Mouse (Mus musculus) midbrain, embryonic 13.5 days (tissue): Measurements from ENCODE around the gene Sik1. TPM values are rescaled to one million over a fixed set of nuclear protein-coding genes. Genes with fewer than 3 reads are reported as not detected.

Experiments
- ATAC-seq: fragments of 200-750 bp; cut with Nextera tagmentation; 2 replicates; pipeline ENCODE4 v1.8.0; 2017; ENCODE audit warnings: mild to moderate bottlenecking, moderate TSS enrichment, moderate library complexity
- H3K27ac ChIP-seq: fragments of 300-500 bp; sonication (generic); 2 replicates; pipeline ENCODE4 v1.5.1; 2015; ENCODE audit warnings: inconsistent platforms, mild to moderate bottlenecking, moderate library complexity
- H3K27me3 ChIP-seq: fragments of 300-500 bp; sonication (generic); 2 replicates; pipeline ENCODE4 v1.6.1; 2015; ENCODE audit warnings: mild to moderate bottlenecking, inconsistent platforms
- H3K36me3 ChIP-seq: fragments of 300-500 bp; sonication (generic); 2 replicates; pipeline ENCODE4 v1.6.1; 2015; ENCODE audit warnings: mild to moderate bottlenecking, inconsistent platforms
- H3K4me1 ChIP-seq: fragments of 300-500 bp; sonication (generic); replicated peaks from 2 replicates; pipeline ENCODE4 v1.6.1; 2015; ENCODE audit warnings: inconsistent platforms
- H3K4me2 ChIP-seq: fragments of 300-500 bp; sonication (generic); replicated peaks from 2 replicates; pipeline ENCODE4 v1.6.1; 2015; ENCODE audit warnings: moderate library complexity, mild to moderate bottlenecking, inconsistent platforms
- H3K4me3 ChIP-seq: fragments of 300-500 bp; sonication (generic); replicated peaks from 2 replicates; pipeline ENCODE4 v1.5.1; 2015; ENCODE audit warnings: mild to moderate bottlenecking, inconsistent platforms
- H3K9ac ChIP-seq: fragments of 300-500 bp; sonication (generic); replicated peaks from 2 replicates; pipeline ENCODE4 v1.6.1; 2015; ENCODE audit warnings: mild to moderate bottlenecking, inconsistent platforms
- H3K9me3 ChIP-seq: fragments of 300-500 bp; sonication (generic); 2 replicates; pipeline ENCODE4 v1.6.1; 2016; ENCODE audit warnings: mild to moderate bottlenecking, inconsistent platforms
- WGBS: fragments of 180-500 bp; shearing (Covaris S2); methylation state at CpG from one replicate; pipeline ENCODE4 v1.1.7; 2015; 5-methylcytosine and 5-hydroxymethylcytosine counted together
- polyA plus RNA-seq: library from polyadenylated mRNA; unstranded; fragments of >200 nt; fragmentation: Nextera tagmentation; extraction: Ambion mirVana; gene quantifications from 2 replicates; pipeline ENCODE4 v1.2.1, GENCODE M21; 2015

The Sik1 gene
- polyA plus RNA-seq, 1 experiment from 2014 or later, result 17.6 TPM

DNA sequence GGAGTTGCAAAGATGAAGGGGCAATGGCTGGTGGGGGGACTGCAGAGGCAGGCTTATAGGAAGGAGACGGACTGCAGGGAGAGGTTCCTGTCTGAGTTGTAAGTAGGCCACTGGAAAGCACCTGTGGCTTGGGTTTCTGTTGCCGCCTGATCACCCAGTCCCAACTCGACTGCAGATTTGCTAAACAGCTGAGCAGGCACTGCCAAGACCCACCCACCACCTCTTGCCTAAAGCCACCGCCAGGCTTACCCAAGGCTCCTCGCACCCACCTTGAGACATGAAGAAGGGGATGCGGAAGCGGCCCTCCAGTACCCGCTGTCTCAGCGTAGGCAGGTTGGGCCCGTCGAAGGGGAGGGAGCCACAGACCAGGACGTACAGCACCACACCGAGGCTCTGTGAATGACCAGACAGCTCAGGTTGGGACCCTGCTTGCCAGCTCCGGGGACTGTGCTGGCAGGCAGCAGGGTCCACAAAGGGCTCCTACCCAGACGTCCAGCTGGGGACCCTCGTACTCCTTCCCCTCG is 5.1 kb downstream of the Sik1 start:
- H3K4me3 ChIP-seq, result no peak overlapping the region
- WGBS, result 93% methylated on average over 17 of the region's 17 CpGs
- no peaks in the 10 kb centered on the region for H3K27me3 ChIP-seq
- H3K9me3 ChIP-seq, result no peaks in the 10 kb centered on the region
- H3K9ac ChIP-seq, result no peak overlapping the region
- no peak overlapping the region for H3K4me2 ChIP-seq
- ATAC-seq, result no peak
- peaks cover 56% of the 10 kb centered on the region for H3K36me3 ChIP-seq
- H3K4me1 ChIP-seq, result peaks cover 28% of the 10 kb centered on the region
- no peak overlapping the region for H3K27ac ChIP-seq

DNA sequence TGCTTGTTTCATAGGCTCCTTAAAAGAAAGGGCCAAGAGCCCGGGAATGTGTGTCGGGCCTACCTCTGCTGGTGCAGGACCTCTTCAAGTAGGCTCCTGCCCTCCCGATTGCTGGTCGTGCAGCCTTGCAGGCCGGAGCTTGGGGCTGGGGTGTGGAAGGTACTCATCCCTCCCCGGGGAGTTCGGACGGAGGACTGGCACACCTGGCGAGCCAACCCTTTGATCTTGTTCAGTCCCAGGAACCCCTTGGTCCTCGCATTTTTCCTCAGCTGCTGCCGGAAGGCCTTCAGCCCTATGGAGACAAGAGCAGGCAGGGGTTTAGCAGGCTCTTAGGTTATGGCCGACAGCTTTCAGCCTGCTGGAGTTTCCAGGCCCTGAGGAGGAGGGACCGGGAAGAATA is 8.6 kb downstream of the Sik1 start:
- H3K27me3 ChIP-seq, result no peaks in the 10 kb centered on the region
- H3K9me3 ChIP-seq, result no peaks in the 10 kb centered on the region
- H3K4me1 ChIP-seq, result peaks cover 6% of the 10 kb centered on the region
- H3K4me3 ChIP-seq, result no peak overlapping the region
- H3K36me3 ChIP-seq, result peaks cover 81% of the 10 kb centered on the region
- H3K4me2 ChIP-seq, result no peak overlapping the region
- H3K27ac ChIP-seq, result no peak overlapping the region
- no peak overlapping the region for H3K9ac ChIP-seq
- 91% methylated on average over 13 of the region's 13 CpGs for WGBS
- ATAC-seq, result no peak

DNA sequence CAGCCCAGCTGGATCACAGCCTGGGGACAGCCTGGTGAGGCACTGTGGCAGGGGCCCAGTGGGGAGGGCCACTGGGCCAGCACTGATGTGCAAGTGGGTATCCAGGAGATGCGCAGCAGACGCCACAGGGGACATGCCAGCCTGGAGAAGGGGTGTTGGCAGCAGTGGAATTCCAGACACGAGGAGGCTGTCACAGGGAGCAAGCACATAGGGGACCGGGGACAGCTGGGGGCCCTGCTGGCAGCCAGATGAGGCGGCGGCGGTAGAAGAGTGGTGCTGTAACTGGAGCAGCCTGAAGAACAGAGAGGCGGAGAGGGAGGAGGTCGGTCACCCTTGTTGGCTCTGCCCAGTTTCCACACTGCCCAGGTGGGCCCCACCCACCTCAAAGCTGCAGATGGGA is 9.3 kb downstream of the Sik1 start:
- H3K36me3 ChIP-seq, result peaks cover 81% of the 10 kb centered on the region
- H3K4me1 ChIP-seq, result peaks cover under 1% of the 10 kb centered on the region; the same call in 1 of the 2 replicates
- H3K27ac ChIP-seq, result no peak overlapping the region
- no peak overlapping the region for H3K9ac ChIP-seq
- no peak for ATAC-seq
- H3K9me3 ChIP-seq, result no peaks in the 10 kb centered on the region
- no peak overlapping the region for H3K4me3 ChIP-seq
- no peaks in the 10 kb centered on the region for H3K27me3 ChIP-seq
- 86% methylated on average over 9 of the region's 9 CpGs for WGBS
- H3K4me2 ChIP-seq, result no peak overlapping the region

DNA sequence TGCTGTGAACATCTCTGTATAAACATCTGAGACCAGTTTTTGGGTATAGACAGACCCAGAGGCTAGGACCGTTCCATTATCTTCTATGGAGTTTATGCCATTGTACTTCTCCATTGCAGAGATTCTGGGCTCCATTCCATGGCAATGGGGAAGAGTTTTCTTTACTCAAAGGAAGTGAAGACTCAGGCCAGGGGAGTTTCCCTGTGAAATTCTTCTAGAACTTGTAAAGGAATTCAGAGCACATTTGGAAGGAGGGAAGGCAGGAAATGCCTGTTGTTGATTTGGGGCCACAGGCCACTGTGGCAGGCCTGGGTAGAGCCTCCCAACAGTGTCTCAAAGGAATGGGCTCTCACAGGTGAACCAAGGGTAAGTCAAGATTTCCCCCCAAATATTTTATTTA is 11.7 kb downstream of the Sik1 start:
- H3K4me3 ChIP-seq, result no peak overlapping the region
- no peak overlapping the region for H3K9ac ChIP-seq
- H3K4me1 ChIP-seq, result no peaks in the 10 kb centered on the region
- H3K27ac ChIP-seq, result no peak overlapping the region
- H3K4me2 ChIP-seq, result no peak overlapping the region
- peaks cover 58% of the 10 kb centered on the region for H3K36me3 ChIP-seq
- 92% methylated on average over 1 of the region's 1 CpGs for WGBS
- no peaks in the 10 kb centered on the region for H3K27me3 ChIP-seq
- ATAC-seq, result no peak
- H3K9me3 ChIP-seq, result no peaks in the 10 kb centered on the region

DNA sequence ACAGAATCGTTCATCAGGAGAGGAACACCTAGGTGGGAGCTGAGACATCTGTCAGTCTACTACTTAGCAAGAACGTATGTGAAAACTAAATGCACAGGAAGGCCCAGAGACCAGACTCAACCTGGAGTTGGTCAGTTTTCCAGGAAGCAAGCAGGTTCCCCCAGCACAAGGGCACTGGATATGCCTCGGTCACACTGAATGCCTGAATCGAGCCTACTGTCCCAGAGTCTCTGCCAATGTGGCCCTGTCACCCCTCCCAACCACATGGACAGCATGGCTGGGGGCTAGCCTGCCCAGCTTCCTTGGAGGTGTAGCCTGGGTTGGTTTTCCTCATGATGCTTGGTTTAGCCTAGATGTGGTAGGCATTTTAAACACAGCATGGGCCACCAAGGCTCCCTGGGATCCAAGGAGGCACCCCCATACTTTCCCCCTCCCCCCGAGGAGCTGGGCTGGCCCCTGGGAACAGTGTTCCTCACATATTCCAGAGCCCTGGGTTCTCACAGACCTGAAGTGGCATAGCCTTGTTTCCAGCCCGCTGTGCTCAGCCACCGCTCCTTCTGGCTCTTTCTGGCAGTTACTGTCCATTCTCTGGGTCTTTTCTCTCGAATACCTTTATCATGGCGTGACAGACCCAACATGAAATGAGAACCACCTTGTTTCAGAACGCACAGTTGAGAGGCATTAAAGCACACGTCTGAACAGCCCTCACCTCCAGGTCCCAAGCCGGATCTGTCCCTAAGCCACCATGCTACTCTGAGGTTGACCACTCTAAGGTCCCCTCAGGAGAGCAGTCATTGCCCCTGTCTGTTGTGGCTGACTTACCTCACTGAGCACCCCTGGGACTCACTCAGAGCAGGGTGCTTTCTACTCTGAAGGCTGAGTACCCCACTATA is 12.4 kb downstream of the Sik1 start:
- WGBS, result 89% methylated on average over 12 of the region's 12 CpGs

DNA sequence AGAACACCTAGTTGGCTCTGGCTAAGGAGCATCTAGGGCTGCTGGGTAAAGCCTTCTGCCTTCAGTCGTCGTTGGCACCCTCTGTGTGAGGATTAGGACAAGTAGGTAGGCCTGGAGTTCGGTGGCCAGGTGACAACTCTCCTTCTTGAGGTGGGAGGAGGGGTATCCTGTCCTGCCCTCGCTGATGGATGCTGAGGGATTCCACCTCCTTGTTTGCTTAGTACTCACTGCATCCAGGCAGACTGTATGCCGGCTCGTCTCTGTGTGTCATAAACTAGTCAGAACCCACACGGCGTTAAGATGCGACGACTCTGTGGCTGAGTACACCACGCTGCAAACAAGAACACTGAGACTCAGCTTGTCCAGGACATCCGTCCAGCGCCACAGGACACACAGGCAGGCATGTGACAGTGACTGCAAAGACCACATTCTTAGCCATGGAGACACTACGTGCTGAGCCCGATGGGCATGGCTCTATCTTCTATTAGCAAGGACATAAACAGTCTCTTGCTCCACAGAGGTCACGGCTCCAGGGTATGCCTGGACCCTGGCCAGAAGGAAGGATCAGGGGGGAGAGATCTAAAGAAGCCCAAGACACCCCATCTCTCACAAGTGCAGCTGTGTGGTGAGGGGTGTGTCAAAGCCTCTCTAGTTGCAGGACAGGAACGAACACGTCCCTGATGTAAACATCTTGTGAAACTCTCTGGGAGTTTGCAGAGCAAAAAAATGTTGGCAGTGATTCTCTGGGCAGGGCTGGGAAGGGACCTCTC is 13.6 kb downstream of the Sik1 start:
- Histone ChIP-seq H3K27me3 (no peaks in the 10 kb centered on the region), H3K9ac (no peak overlapping the region), H3K4me3 (no peak overlapping the region), H3K27ac (no peak overlapping the region), H3K36me3 (peaks cover 39% of the 10 kb centered on the region), H3K9me3 (no peaks in the 10 kb centered on the region), H3K4me1 (peaks cover under 1% of the 10 kb centered on the region), H3K4me2 (no peak overlapping the region)
- WGBS, result 80% methylated on average over 18 of the region's 18 CpGs
- no peak for ATAC-seq

More for the DNA sequence above, 12.4 kb downstream of the Sik1 start:
- Histone ChIP-seq H3K27ac (no peak overlapping the region), H3K4me1 (no peaks in the 10 kb centered on the region), H3K36me3 (peaks cover 51% of the 10 kb centered on the region), H3K9me3 (no peaks in the 10 kb centered on the region), H3K4me2 (no peak overlapping the region), H3K4me3 (no peak overlapping the region), H3K27me3 (no peaks in the 10 kb centered on the region), H3K9ac (no peak overlapping the region)
- 0 out of 2 replicates have a peak, but pooled peaks have one; percentile 13 for ATAC-seq

DNA sequence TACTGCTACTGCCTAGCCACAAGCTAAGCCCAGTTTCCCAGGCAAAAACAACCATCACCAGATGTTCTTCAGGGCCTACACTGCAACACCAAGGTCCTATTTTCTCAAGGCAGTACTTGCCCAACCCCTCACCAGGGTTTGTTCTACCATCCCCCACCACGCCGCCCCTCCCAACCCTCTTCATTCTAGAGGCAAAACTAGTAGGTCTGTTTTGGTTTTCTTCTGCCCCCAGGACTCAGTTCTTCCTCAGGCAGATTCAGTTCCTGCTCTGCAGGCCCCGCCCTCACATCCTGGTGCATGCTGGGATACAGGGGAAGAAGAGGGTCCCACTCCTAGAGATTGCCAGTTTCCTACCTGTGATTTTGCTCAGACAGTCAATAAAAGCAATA is 14.2 kb downstream of the Sik1 start:
- no peak overlapping the region for H3K4me2 ChIP-seq

DNA sequence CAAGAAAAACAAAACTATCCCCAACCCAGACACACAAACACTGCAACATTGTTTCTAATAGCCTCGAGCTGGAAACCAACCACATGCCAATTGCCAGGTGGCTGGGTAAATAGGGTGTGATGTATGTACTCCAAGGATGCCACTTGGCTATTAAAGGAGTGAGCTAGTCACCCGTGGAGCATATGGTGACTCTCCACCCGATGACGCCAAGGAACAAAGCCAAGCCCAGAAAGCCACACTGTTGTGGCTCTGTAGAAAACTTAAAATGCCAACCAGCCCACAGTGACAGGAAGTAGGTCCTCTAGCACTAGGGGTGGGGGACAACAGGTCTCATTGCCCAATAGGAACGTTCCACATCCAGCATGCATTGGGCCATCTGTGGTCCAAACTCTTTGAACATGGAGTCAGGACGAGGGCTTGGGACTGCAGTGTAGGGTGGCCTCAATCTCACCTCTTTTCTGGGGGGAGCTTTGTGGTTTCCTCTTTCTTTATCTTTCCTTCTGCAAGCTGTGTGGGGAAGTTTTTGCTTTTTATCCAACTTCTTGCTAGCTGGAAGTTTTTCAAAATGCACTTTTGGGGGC is 15.1 kb downstream of the Sik1 start:
- no peak for ATAC-seq
- 81% methylated on average over 6 of the region's 6 CpGs for WGBS
- no peaks in the 10 kb centered on the region for H3K9me3 ChIP-seq
- H3K27me3 ChIP-seq, result no peaks in the 10 kb centered on the region
- peaks cover 6% of the 10 kb centered on the region for H3K4me1 ChIP-seq
- H3K36me3 ChIP-seq, result peaks cover 24% of the 10 kb centered on the region
- H3K27ac ChIP-seq, result no peak overlapping the region
- H3K4me2 ChIP-seq, result no peak overlapping the region
- H3K4me3 ChIP-seq, result no peak overlapping the region
- H3K9ac ChIP-seq, result no peak overlapping the region

More for the DNA sequence above, 14.2 kb downstream of the Sik1 start:
- Histone ChIP-seq H3K9me3 (no peaks in the 10 kb centered on the region), H3K27me3 (no peaks in the 10 kb centered on the region), H3K4me1 (peaks cover 6% of the 10 kb centered on the region), H3K9ac (no peak overlapping the region), H3K27ac (no peak overlapping the region), H3K4me3 (no peak overlapping the region), H3K36me3 (peaks cover 34% of the 10 kb centered on the region)
- 73% methylated on average over 3 of the region's 3 CpGs for WGBS
- ATAC-seq, result no peak

DNA sequence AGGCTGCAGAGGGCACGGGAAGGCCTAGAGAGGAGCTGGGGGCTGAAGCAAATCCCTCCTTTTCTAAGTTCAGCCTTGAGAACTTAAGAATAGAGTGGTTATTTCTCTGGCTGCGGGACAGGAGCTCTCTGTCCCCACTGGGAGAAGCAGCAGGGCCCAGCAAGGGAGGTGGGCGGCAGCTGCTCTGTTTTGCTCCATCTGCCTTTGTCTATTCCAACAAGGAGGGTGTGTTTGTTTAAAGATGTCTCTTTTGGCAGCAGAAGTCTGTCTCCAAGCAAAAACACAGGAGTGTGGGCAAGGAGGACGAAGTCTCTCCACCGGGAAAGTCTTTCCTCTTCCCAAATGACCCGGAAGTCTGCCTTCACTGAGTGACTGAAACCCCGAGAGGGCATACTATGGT is 18.8 kb downstream of the Sik1 start:
- Histone ChIP-seq H3K27me3 (no peaks in the 10 kb centered on the region), H3K4me2 (no peak overlapping the region), H3K4me3 (no peak overlapping the region), H3K9me3 (no peaks in the 10 kb centered on the region), H3K9ac (no peak overlapping the region), H3K27ac (no peak overlapping the region), H3K36me3 (no peaks in the 10 kb centered on the region), H3K4me1 (peaks cover 12% of the 10 kb centered on the region)
- WGBS, result 79% methylated on average over 7 of the region's 7 CpGs
- ATAC-seq, result no peak

DNA sequence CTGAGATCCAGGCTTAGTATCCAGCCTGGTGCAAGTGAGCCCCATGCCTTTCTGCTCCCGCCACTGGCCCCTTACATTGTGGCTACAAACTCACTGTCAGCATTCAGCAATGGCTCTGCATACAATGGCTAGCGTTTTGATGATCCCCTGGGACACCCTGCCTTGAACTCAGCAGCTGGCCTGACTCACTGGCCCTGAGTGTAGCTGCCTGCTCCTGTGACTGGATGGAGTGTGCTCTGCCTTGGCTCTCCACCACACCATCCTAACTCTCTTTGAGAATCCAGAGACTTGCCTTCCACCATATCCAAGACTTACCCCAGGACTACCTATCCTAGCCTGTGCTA is 19.4 kb downstream of the Sik1 start:
- 73% methylated on average over 2 of the region's 2 CpGs for WGBS
- Histone ChIP-seq H3K4me2 (no peak overlapping the region), H3K9me3 (no peaks in the 10 kb centered on the region), H3K36me3 (no peaks in the 10 kb centered on the region), H3K9ac (no peak overlapping the region), H3K27me3 (no peaks in the 10 kb centered on the region), H3K27ac (no peak overlapping the region), H3K4me3 (no peak overlapping the region), H3K4me1 (peaks cover 12% of the 10 kb centered on the region)
- no peak for ATAC-seq

DNA sequence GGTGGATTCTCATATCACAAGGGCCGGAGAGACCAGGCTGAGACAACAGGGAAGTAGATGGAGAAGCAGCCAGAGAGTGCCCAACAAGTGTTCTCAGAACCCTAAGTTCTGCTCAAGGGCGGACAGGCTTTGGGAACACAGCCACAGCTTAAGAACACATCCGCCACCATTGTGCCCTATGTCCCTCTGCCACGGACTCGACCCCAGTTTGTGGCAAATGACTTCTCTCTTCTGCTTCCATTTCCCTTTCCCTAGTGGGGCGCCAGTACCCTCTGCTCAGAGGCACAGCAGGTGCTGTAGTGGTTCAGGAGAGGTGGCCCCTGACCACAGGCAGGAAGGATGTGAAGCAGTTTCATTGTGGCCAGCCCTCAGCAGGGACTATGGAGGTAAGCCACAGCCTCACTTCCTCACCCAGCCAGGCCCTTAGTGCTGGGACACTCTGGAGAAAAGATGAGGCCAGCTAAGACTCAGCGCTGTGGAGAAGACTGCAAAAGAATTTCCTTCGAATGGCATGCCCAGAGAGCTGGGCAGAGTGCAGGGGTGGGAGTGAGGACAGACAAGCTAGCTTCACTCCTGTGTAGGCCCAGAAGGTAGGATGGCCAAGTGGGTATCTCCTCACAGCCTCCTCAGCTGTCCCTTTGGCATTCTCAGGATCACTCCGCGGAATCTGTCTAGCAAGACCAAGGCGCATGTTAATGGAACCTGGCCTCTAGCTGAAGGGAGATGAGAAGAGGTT is 19.9 kb downstream of the Sik1 start:
- H3K36me3 ChIP-seq, result no peaks in the 10 kb centered on the region
- 96% methylated on average over 11 of the region's 11 CpGs for WGBS
- no peak for ATAC-seq
- H3K27ac ChIP-seq, result no peak overlapping the region
- H3K27me3 ChIP-seq, result no peaks in the 10 kb centered on the region
- peaks cover 12% of the 10 kb centered on the region for H3K4me1 ChIP-seq
- H3K4me2 ChIP-seq, result no peak overlapping the region
- H3K9me3 ChIP-seq, result no peaks in the 10 kb centered on the region
- no peak overlapping the region for H3K4me3 ChIP-seq
- H3K9ac ChIP-seq, result no peak overlapping the region
